Mouse (Mus musculus): ENCODE data around the gene Mettl22. TPM values are rescaled to one million over a fixed set of nuclear protein-coding genes. Genes with fewer than 3 reads are reported as not detected.

The Mettl22 gene
- total RNA-seq, 2 experiments from 2014 or later, result 22.9 to 27.3 TPM

- no peak for DNase-seq
Measured at GRCm38 (mm10) chr16:8512830-8513229, 42.2 kb downstream of the Mettl22 start.

DNA sequence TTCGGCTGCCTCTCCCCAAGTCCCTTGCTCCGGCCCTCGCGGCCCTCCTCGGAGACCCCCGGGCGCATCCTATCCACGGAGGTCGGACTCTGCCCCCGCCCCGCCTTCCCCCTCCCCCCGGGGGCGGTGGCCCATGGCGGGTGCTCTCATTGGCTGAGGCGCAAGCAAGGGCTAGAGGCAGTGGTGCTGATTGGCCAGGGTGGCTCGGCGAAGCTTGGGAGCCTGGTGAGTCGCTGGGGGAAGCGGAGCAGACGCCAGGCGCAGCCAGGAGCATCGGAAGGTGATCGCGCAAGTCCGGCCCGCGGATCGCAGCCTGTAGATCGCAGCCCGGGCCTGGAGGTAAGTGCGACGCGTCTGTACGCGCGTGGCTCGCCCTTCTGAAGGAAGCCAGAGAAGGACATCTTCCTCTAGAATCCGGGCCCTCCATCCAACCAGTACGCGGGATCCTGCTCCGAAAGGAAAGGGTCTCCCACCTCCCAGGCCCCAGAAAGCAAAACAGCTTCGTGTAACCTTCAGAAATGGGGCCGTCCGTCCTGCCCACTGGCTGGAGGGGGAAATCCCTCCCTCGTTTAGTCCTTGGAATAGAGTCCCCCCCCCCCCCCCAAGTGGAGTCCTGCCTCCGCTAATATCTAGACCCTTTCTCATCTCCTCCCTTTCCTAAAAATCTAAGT is 42.8 kb downstream of the Mettl22 start, which contains the start of gene Abat:
TSS of gene Abat (plus strand) at position 194 of the 671 bp plus-strand sequence.
- DNase-seq, result peak; percentile 95 to 96

GRCm38 (mm10) chr16:8514180-8514579 is 43.6 kb downstream of the Mettl22 start:
- DNase-seq, result no peak

DNA sequence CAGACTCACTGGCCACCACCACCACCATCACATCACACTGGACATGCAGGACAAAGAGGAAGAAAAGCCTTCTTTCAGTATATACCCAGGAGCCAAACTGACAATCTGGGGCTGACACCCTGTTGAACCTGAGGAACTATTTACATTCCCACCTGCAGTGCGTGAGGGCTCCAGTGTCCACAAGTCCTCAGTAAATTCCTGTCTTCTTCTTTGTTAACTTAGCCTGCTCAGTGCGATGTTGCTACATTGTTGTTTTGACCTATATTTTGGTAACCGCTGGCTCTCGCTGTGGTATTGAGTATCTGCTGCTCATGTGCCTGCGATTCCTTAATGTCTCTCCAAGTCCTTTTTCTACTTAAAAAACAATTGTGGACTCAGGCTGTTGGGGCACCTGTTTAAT is 49.9 kb downstream of the Mettl22 start:
- no peak for DNase-seq

DNA sequence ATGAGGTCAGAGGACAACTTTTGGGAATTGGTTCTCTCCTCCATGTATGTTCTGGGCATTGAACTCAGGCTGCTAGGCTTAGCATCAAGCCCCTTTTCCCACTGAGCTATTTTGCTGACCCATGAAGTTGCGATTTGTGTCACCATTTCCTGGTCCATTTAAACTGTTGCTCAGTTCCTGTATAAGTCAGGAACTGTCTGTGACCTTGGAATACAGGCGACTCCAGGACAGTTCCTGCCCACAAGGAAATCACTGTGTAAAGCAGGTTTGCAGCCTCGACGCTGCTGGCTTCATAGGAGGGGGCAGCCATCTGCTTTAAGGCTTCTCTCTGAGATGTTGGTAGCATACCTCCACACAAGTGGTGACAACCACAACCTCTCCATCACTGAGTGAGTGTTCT is 50.7 kb downstream of the Mettl22 start:
- DNase-seq, result no peak

DNA sequence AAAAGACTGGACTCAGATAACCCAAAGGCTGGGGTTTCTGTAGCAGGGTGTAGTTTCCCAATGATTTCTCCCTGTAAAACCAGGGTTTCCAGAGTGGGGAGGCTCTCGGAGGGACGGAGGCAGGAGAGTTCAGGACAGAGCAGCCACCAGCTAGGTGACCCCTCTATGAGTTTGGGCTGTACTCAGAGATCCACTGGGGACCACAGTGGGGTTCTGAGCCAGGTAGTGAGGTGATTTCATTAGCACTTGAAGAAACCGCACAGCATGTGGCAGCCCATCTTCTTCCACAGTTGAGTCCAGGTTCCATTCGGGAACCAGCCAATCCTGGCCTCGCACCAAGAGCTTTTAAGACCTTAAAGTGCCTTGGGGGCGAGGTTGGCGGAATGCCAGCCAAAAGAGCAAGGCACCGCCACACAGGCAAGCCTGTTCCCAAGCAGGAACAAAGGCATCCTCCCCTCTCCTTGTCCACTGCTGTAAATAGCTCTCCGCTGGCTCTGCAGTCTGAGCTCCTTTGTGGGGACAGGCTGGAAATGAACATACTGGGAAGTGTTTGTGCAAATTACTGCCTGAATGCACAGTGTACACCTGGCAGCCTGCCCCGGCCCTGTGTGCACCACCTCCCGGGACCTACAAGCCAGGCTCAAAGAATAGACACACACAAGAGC is 53.0 kb downstream of the Mettl22 start:
- peak; percentile 23 to 34 for DNase-seq

DNA sequence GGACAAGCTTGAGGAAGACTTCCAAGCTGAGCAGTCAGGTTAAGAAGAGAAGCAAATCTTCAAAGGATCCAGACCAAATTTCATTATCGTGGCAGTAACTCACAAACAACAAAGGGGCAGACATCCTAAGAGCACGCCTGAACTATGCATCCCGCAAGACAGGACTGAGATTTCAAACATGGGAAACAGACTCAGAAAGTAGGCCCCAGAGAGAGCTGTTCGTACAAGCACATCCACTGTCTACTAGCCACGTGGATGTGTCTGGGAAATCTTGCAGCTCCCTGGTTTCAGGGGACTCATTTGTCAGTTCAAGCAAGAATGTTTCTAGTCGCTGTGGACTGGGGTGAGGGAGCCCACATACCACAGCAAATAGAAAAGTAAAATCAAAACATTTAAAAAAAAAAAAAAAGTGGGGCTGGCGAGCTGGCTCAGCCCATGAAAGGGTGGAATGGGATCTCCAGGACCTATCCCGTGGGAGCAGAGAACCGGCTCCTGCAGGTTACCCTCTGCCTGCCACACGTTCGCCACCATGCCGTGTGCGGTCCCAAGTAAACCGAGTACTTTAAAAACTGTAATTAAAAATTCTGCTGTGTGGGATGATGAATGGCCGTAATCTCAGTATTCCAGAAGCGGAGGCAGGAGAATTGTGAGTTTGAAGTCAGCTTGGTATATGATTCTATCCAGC is 53.7 kb downstream of the Mettl22 start:
- no peak for DNase-seq

DNA sequence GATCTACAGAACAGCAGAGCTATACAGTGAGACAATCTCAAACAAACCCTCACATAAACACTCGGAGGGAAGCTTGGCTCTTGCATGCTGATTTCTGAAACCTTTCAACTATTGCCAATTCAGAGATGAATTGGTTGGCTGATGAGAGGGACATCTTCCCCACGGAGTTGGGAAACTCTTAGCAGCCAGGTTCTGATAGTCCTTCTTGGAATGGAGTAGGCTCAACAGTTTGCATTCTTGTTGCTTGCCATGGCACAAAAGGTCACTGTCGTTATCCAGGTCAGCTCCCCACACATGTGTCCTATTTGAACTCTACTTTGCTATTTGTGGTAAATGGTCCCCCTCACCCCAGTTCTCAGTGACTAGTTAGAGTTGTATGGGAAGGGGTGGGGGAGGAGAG is 54.7 kb downstream of the Mettl22 start:
- no peak for DNase-seq

DNA sequence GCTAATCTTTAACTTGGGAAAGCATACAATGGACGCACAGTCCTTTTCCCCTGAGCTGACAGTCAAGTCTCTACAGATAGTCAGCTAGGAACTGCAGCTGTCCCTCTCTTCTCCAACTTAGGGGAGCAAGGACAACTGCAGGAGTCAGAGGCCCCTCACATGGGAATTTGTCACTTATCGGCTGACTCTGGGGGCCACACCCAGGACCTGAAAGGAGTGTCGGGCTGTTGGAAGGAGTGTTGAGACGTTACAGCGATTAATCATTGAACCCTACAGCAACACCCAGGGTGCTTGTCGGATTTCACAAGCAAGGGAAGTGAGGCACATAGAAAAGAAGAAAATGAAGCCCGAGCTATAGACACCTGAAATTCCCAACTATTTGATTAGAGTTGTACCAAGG is 55.3 kb downstream of the Mettl22 start:
- DNase-seq, result no peak

- no peak for DNase-seq
Measured at GRCm38 (mm10) chr16:8529389-8529788, 58.8 kb downstream of the Mettl22 start.

- no peak for DNase-seq
Measured at GRCm38 (mm10) chr16:8530018-8530417, 59.4 kb downstream of the Mettl22 start.

DNA sequence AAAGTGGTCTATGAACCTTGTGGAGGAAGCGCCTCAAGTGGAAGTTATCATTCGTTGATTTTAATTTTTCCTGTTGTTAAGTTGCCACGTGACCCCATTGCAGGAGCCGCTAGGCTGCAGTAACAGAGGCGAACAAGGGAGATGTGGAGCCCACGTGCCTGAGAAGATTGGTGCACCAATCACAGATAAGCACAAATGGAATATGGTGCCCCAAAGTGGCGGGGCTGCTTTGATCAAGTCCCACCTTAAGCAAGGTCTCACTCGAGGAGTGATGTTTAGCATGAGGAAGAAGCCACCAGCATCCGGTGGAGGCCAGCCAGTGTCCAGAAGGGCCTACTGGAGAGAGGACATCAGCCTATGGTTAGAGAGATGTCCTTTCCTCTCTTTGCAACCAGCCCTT is 61.9 kb downstream of the Mettl22 start:
- DNase-seq, result no peak

DNA sequence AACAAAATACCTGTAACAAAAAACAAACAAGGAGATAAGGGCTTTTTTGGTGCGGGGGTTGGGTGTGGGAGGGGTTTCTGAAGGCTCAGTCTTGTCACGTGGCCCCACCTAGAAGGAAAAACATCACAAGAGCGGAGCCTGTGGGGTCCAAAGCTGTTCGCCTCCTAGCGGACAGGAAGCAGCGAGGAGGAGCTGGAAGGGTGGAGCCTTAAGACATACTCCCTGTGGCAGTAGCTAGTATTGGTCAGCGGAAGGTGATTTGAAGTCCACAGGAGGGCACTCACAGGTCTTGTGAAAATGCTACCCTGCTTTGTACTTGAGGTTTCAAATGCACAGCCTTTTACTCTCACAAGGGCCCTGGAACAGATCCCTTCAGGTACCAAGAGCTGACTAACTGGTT is 62.3 kb downstream of the Mettl22 start:
- DNase-seq, result no peak

GRCm38 (mm10) chr16:8533477-8533876 is 62.9 kb downstream of the Mettl22 start:
- no peak for DNase-seq

GRCm38 (mm10) chr16:8534466-8535200 is 64.0 kb downstream of the Mettl22 start:
- no peak for DNase-seq

- DNase-seq, result no peak
Measured at GRCm38 (mm10) chr16:8535411-8535810, 64.8 kb downstream of the Mettl22 start.

GRCm38 (mm10) chr16:8539150-8539865 is 68.7 kb downstream of the Mettl22 start:
- peak; percentile 66 to 70 for DNase-seq

Other genes starting within 250 kb of the Mettl22 start
- gene Tmem114, start 45.7 kb upstream of the Mettl22 start, total RNA-seq (2021), result 1 to 10 TPM; 5.7 to 8.4 TPM
- 100 to 1,000 TPM; 134 to 141 TPM for gene Abat, start 42.6 kb downstream of the Mettl22 start, total RNA-seq (2021)
- 10 to 100 TPM; 33.2 to 40.8 TPM for gene Pmm2, start 166.9 kb downstream of the Mettl22 start, total RNA-seq (2021)
- gene Tmem186, start 166.9 kb downstream of the Mettl22 start, total RNA-seq (2021), result 10 to 100 TPM; 11.0 to 12.9 TPM
- gene Carhsp1, start 201.4 kb downstream of the Mettl22 start, total RNA-seq (2021), result 10 to 100 TPM; 21.0 to 22.7 TPM
- gene Gm5767, start 210.0 kb downstream of the Mettl22 start, total RNA-seq (2021), result not detected